Mouse (Mus musculus) lung, embryonic 15.5 days (tissue): Measurements from ENCODE around the gene Ngdn. TPM values are rescaled to one million over a fixed set of nuclear protein-coding genes. Genes with fewer than 3 reads are reported as not detected.

ENCODE experiments used
- ATAC-seq: fragments of 200-750 bp; cut with Nextera tagmentation; 2 replicates; pipeline ENCODE4 v1.8.0; 2017; ENCODE audit warnings: moderate number of reproducible peaks, borderline replicate concordance; ENCODE audit not compliant: low FRiP score, low TSS enrichment; ENCODE audit errors: extremely low read depth
- H3K27ac ChIP-seq: fragments of 300-500 bp; sonication (generic); 2 replicates; pipeline ENCODE4 v1.5.1; 2015; ENCODE audit warnings: moderate library complexity, mild to moderate bottlenecking, inconsistent platforms
- H3K27me3 ChIP-seq: fragments of 300-500 bp; sonication (generic); 2 replicates; pipeline ENCODE4 v1.6.1; 2015; ENCODE audit warnings: inconsistent platforms
- H3K36me3 ChIP-seq: fragments of 300-500 bp; sonication (generic); 2 replicates; pipeline ENCODE4 v1.6.1; 2015; ENCODE audit warnings: inconsistent platforms
- H3K4me1 ChIP-seq: fragments of 300-500 bp; sonication (generic); 2 replicates; pipeline ENCODE4 v1.6.1; 2015; ENCODE audit warnings: inconsistent platforms
- H3K4me2 ChIP-seq: fragments of 300-500 bp; sonication (generic); 2 replicates; pipeline ENCODE4 v1.6.1; 2015; ENCODE audit warnings: inconsistent platforms, mild to moderate bottlenecking, moderate library complexity
- H3K4me3 ChIP-seq: fragments of 300-500 bp; sonication (generic); 2 replicates; pipeline ENCODE4 v1.5.1; 2015; ENCODE audit warnings: mild to moderate bottlenecking, inconsistent platforms
- H3K9ac ChIP-seq: fragments of 300-500 bp; sonication (generic); 2 replicates; pipeline ENCODE4 v1.6.1; 2015; ENCODE audit warnings: inconsistent platforms
- H3K9me3 ChIP-seq: fragments of 300-500 bp; sonication (generic); 2 replicates; pipeline ENCODE4 v1.6.1; 2016; ENCODE audit warnings: inconsistent platforms
- WGBS: fragments of 180-500 bp; shearing (Covaris S2); methylation state at CpG from one replicate; pipeline ENCODE4 v1.1.7; 2015; 5-methylcytosine and 5-hydroxymethylcytosine counted together
- polyA plus RNA-seq: library from polyadenylated mRNA; unstranded; fragments of >200 nt; fragmentation: Nextera tagmentation; extraction: Ambion mirVana; gene quantifications from 2 replicates; pipeline ENCODE4 v1.2.1, GENCODE M21; 2015

Gene Ngdn
- polyA plus RNA-seq, 1 experiment from 2014 or later: 81.3 TPM

- Histone ChIP-seq H3K4me2 (peak overlapping the region; percentile 28), H3K4me1 (peaks cover 35% of the 10 kb centered on the region), H3K4me3 (no peak overlapping the region), H3K9me3 (no peaks in the 10 kb centered on the region), H3K27ac (peak overlapping the region; percentile 16; the same call in 1 of the 2 replicates), H3K27me3 (no peaks in the 10 kb centered on the region), H3K36me3 (no peaks in the 10 kb centered on the region), H3K9ac (peak overlapping the region; percentile 27; the same call in 1 of the 2 replicates)
- peak; percentile 20; the same call in 1 of the 2 replicates for ATAC-seq
- 27% methylated on average over 12 of the region's 12 CpGs for WGBS
Measured at GRCm38 (mm10) chr14:55001938-55002686, 13.1 kb upstream of the Ngdn start.

GRCm38 (mm10) chr14:55002687-55003120 is 12.6 kb upstream of the Ngdn start:
- H3K4me3 ChIP-seq: no peak overlapping the region
- peak overlapping the region; percentile 28 for H3K4me2 ChIP-seq
- no peaks in the 10 kb centered on the region for H3K27me3 ChIP-seq
- WGBS: 17% methylated on average over 7 of the region's 7 CpGs
- ATAC-seq: no peak; the same call in 1 of the 2 replicates
- peaks cover 31% of the 10 kb centered on the region for H3K4me1 ChIP-seq
- H3K9me3 ChIP-seq: no peaks in the 10 kb centered on the region
- H3K36me3 ChIP-seq: no peaks in the 10 kb centered on the region
- 0 out of 2 replicates have a peak overlapping the region, but pooled peaks have one; percentile 27 for H3K9ac ChIP-seq
- H3K27ac ChIP-seq: peak overlapping the region; percentile 1; the same call in 1 of the 2 replicates

DNA sequence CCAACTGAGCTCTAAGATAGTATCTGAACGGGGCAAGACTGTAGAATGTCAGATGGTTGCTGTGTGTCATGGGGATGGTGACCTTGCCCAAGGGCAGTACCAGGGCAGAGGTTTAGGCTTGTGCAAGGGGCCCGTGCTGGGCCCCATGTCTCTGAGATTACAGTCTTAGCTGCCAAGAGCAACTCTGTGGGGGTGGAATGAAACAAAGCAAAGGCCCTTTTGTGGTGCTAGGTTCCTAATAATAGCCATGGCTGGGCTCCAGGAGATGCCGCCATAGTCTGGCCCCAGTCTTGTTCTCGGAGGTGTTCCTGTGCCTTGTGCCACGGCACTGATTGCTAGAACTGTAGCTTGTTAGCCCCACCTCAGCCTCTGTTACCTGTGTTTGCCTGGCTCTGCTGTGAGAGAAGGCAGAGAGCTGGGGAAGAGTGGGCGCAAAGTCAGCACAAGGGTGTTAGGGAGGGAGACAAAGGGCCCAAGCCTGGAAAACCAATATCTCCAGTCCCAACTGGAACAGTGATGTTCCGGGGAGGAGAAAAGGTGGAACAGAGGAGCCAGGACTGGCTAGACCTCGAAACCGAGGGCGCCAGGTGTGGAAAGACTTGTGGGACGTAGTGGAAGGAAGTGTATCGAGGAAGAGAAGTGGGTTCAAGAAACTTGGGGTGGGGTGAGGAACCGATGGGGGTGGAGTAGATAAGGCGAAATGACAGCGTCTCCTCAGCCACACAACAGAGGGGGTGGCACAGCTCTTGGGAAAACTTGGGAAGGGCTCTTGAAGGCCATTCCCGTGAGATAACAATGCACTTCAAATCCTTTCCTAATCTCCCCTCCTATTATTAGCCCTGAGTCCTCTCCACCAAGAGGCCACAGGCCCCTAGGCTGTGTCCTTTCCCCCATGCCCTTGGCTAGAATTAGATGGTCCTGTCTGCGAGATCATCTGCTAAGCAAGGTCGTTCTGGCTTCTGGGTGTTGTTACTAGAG is 11.1 kb upstream of the Ngdn start:
- ATAC-seq: no peak; the same call in 1 of the 2 replicates
- 60% methylated on average over 18 of the region's 18 CpGs for WGBS
- no peak overlapping the region for H3K4me2 ChIP-seq
- no peaks in the 10 kb centered on the region for H3K36me3 ChIP-seq
- peaks cover 31% of the 10 kb centered on the region for H3K4me1 ChIP-seq
- no peak overlapping the region for H3K9ac ChIP-seq
- no peaks in the 10 kb centered on the region for H3K27me3 ChIP-seq
- no peaks in the 10 kb centered on the region for H3K9me3 ChIP-seq
- no peak overlapping the region for H3K4me3 ChIP-seq
- H3K27ac ChIP-seq: no peak overlapping the region; the same call in 1 of the 2 replicates

GRCm38 (mm10) chr14:55005506-55005905 is 9.7 kb upstream of the Ngdn start:
- Histone ChIP-seq H3K9me3 (no peaks in the 10 kb centered on the region), H3K4me1 (peaks cover 31% of the 10 kb centered on the region), H3K9ac (no peak overlapping the region), H3K36me3 (no peaks in the 10 kb centered on the region), H3K4me3 (no peak overlapping the region), H3K4me2 (no peak overlapping the region), H3K27ac (no peak overlapping the region), H3K27me3 (no peaks in the 10 kb centered on the region)
- 51% methylated on average over 2 of the region's 2 CpGs for WGBS
- ATAC-seq: peak; percentile 71; the same call in 1 of the 2 replicates

DNA sequence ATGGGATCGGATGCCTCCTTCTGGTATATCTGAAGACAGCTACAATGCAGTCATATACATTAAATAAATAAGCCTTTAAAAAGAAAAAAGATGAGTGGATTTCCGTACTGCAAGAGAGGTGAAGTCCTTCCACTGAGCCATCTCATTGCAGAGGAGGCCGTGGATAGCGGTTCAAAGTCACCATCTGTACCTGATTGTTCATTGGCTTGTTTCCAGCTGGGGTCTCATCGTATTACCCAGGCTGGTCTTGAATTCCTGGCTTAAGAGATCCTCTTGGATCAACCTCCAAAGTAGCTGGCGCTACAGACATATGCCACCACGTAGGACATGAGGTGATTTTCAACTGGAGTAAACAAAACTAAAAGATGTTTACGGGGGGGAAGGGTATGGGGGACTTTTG is 9.3 kb upstream of the Ngdn start:
- Histone ChIP-seq H3K9me3 (no peaks in the 10 kb centered on the region), H3K4me3 (no peak overlapping the region), H3K36me3 (no peaks in the 10 kb centered on the region), H3K27ac (no peak overlapping the region), H3K4me1 (peaks cover 31% of the 10 kb centered on the region), H3K27me3 (no peaks in the 10 kb centered on the region), H3K4me2 (no peak overlapping the region), H3K9ac (no peak overlapping the region)
- ATAC-seq: no peak
- WGBS: 71% methylated on average over 8 of the region's 8 CpGs

- ATAC-seq: no peak
- H3K9ac ChIP-seq: no peak overlapping the region
- no peaks in the 10 kb centered on the region for H3K27me3 ChIP-seq
- H3K4me3 ChIP-seq: no peak overlapping the region
- H3K4me2 ChIP-seq: no peak overlapping the region
- no peak overlapping the region for H3K27ac ChIP-seq
- no peaks in the 10 kb centered on the region for H3K36me3 ChIP-seq
- H3K4me1 ChIP-seq: peaks cover 31% of the 10 kb centered on the region
- H3K9me3 ChIP-seq: no peaks in the 10 kb centered on the region
- WGBS: 61% methylated on average over 3 of the region's 3 CpGs
Measured at GRCm38 (mm10) chr14:55006541-55006940, 8.7 kb upstream of the Ngdn start.

DNA sequence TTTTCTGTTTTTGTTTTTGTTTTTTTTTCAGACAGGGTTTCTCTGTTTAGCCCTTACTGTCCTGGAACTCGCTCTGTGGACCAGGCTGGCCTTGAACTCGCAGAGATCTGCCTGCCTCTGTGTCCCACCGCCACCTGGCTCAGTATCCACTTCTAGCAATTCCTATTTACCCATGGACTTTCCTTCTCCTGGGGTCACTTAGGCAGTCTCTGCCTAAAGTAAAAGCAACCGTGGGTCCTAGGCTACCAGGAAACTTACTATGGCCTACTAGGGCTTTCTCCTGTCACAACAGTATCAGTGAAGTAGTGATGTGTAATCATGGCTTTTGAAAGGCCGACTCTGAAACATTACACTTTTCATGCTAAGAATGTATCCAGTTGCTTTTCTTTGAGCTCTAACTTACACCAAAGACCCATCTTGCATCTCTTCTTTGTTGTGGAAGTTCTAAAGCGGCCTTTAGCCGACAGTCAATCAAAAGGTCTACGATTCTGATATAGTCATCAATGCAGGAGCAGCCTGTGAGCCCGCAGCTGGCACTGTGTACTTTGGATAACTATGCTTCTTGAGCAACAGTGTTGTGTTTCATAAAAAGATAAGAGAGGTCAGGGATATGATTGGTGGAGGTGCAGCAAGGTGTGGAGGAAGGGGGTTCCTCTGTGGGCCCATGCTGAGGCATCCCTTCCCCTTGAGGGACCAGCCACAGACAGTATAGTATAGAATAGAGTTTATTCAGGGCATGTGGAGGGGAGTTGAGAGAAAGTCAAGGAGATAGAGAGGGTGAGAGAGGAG is 7.9 kb upstream of the Ngdn start:
- Histone ChIP-seq H3K4me2 (no peak overlapping the region), H3K27me3 (no peaks in the 10 kb centered on the region), H3K27ac (no peak overlapping the region), H3K4me1 (peaks cover 26% of the 10 kb centered on the region), H3K36me3 (no peaks in the 10 kb centered on the region), H3K4me3 (no peak overlapping the region), H3K9me3 (no peaks in the 10 kb centered on the region), H3K9ac (no peak overlapping the region)
- no peak for ATAC-seq
- 84% methylated on average over 9 of the region's 9 CpGs for WGBS

GRCm38 (mm10) chr14:55008417-55008816 is 6.8 kb upstream of the Ngdn start:
- Histone ChIP-seq H3K9ac (no peak overlapping the region), H3K4me1 (peaks cover 15% of the 10 kb centered on the region), H3K4me3 (no peak overlapping the region), H3K4me2 (no peak overlapping the region), H3K27ac (no peak overlapping the region), H3K36me3 (no peaks in the 10 kb centered on the region), H3K9me3 (no peaks in the 10 kb centered on the region), H3K27me3 (no peaks in the 10 kb centered on the region)
- ATAC-seq: no peak
- WGBS: 70% methylated on average over 8 of the region's 8 CpGs

DNA sequence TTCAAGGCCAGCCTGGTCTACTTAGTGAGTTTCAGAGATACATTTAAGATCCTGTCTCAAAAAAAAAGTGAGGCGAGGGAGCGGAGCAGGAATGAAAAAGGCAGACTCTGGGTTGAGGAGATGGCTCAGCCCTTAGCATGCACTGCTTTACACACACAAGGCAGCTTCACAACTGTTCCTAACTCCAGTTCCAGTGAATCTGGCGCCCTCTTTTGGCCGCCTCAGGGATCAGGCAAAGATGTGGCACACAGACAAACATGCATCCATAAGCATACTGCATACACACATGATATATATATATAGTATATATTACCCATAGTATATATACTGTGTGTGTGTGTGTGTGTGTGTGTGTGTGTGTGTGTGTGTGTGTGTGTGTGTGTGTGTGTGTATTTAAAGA is 4.1 kb upstream of the Ngdn start:
- Histone ChIP-seq H3K9me3 (no peaks in the 10 kb centered on the region), H3K4me1 (peaks cover 9% of the 10 kb centered on the region; the same call in 1 of the 2 replicates), H3K4me2 (no peak overlapping the region), H3K36me3 (no peaks in the 10 kb centered on the region), H3K27ac (no peak overlapping the region), H3K27me3 (no peaks in the 10 kb centered on the region), H3K4me3 (no peak overlapping the region), H3K9ac (no peak overlapping the region)
- WGBS: 57% methylated on average over 4 of the region's 4 CpGs
- ATAC-seq: no peak

- H3K27me3 ChIP-seq: no peaks in the 10 kb centered on the region
- peaks cover 23% of the 10 kb centered on the region for H3K36me3 ChIP-seq
- H3K27ac ChIP-seq: peak overlapping the region; percentile 96
- peak overlapping the region; percentile 73 for H3K4me3 ChIP-seq
- no peaks in the 10 kb centered on the region for H3K9me3 ChIP-seq
- peak overlapping the region; percentile 75 for H3K4me2 ChIP-seq
- under 1% methylated on average over 27 of the region's 27 CpGs for WGBS
- ATAC-seq: peak; percentile 62
- H3K4me1 ChIP-seq: peaks cover 13% of the 10 kb centered on the region
- peak overlapping the region; percentile 76 for H3K9ac ChIP-seq
Measured at GRCm38 (mm10) chr14:55014591-55014990, 663 bp upstream of the Ngdn start.

GRCm38 (mm10) chr14:55015767-55016111 is 485 bp downstream of the Ngdn start:
- H3K9me3 ChIP-seq: no peaks in the 10 kb centered on the region
- no peak; the same call in 1 of the 2 replicates for ATAC-seq
- peak overlapping the region; percentile 79 for H3K4me2 ChIP-seq
- peaks cover 31% of the 10 kb centered on the region for H3K36me3 ChIP-seq
- WGBS: under 1% methylated on average over 17 of the region's 17 CpGs
- H3K27me3 ChIP-seq: no peaks in the 10 kb centered on the region
- peaks cover 13% of the 10 kb centered on the region for H3K4me1 ChIP-seq
- H3K9ac ChIP-seq: peak overlapping the region; percentile 77
- H3K27ac ChIP-seq: peak overlapping the region; percentile 42
- H3K4me3 ChIP-seq: peak overlapping the region; percentile 73
